Mouse (Mus musculus) Muller cell, postnatal 12 days (primary cell): ENCODE data around the gene Dscam.
A peak's percentile ranks its signal among the peaks of the same experiment; 100 is the strongest.

Source experiments
- DNase-seq: peaks from one replicate; pipeline ENCODE4 v3.0.0-alpha.2; 2015; ENCODE audit errors: inconsistent ontology term

Dscam gene

DNA sequence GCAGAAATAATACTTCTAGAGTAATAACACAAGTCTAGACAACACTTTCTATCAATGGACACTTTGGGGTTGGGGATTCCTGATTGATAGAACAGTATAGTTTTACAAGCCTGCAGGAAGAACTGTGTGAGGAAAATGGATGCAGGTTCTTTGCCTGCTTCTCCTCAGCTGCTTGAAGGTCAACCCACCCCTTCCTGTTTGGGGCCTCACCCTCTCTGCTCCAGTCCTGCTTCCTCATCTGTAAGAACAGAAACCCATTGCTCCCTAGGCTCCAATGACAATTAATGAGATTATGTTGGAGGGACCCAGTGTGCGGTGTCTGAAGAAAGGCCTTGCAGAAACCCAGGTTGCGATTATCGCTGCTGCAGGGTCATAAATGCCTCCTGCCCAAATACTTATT is 446.4 kb downstream of the Dscam start:
- peak; percentile 12 for DNase-seq

DNA sequence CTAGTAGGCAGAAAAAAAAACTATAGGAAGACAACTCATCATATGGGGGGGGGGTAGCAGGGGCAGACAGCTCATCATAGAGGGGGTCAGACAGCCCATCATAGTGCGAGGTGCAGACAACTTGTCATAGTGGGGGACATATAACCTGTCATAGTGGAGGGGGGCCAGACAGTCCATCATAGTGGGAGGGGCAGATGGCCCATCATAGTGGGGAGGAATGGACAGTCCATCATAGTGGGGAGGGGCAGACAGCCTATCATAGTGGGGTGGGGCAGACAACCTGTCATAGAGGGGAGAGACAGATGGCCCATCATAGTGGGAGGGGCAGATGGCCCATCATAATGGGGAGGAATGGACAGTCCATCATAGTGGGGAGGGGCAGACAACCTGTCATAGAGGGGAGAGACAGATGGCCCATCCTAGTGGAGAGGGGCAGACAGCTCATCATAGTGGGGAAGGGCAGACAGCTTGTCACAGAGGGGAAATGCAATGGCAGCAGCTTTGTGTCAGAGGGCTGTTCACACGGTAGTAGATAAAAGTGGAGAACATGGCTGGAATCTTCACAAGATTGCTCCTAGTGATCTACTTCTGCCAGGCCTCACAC is 447.4 kb downstream of the Dscam start:
- no peak for DNase-seq

DNA sequence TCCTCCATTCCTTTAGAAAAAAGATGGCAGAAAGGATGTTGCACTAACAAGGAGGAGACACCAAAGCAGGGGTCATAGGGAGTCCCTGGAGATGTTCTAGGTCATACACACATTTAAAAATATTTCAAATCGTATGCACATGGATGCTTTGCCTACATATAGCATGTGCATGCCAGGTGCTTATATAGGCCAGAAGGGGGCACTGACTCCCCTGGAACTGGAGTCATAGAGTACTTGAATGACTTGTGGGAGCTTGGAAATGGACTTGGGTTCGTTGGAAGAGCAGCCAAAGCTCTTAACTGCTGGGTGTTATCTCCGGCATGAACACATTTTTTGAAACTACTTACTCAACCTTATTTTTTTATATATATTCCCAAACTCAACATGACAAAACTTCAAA is 448.4 kb downstream of the Dscam start:
- DNase-seq: no peak

DNA sequence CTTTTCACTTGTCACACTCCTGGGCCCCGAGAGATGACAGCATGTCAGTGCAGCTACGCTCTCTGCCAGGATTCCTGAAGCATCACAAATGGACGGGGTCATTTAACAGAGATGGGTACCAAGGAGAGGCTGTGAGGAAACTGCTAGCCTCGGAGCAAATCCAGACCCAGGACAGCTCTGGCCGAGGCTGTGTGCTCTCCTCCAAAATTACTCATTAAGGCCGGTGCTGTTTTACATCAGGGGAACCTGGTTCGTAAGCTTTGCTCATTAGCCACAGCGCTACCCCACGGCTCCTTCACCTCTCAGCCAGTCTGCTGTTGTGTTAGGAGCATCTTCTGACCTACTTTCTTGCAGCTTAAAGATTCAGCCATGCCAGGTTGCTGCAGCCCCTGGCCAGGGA is 449.3 kb downstream of the Dscam start:
- peak; percentile 10 for DNase-seq

DNA sequence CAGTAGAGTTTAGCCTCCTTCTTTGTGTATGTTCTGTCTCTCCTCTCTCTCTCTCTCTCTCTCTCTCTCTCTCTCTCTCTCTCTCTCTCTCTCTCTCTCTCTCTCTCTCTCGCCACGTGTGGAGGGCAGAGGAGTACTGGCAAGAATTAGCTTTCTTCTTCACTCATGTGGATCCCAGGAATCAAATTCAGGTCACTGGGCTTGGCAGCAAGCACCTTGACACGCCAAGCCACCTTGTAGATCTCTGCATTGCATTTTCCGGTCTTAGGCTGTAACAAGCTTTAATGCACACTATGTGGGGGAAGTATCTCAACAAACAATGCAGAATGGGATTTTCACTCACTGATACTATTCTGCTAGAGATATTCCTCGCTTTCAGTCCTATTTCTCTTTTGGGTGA is 449.9 kb downstream of the Dscam start:
- DNase-seq: no peak

DNA sequence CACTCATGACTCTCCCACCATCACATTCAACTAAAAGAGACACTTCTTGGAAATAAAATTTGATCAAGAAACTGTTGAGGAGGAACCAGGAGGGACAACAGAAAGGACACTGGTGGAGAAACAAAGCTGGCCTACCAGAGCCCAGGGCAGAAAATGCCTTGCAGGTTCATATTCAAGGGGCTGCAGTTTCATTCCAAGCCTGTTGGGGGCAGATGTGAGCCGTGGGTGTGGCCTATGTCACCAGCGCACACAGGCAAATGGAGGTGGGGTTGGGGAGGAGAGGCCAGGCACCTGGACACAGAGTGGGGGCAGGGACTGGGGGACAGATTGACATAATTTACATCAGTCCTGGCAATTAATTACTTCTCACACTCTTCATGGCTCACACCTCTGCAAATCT is 452.3 kb downstream of the Dscam start:
- DNase-seq: no peak

DNA sequence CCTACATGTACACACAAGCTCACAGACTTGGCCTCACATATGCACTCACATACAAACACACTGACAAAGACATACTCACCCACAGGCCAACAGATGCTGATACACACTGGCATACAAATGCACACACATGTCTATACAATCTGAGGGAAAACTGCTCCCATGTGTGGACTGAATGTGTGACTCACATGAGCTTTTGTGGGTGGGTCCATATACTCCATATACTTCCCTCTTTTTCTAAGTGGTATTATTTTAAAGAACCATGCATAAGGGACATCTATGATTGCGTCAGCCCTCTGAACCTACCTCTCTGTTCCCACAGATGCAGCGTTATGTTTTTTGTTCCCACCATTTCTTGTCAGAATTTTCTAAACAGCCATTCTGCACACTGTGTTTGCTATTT is 453.9 kb downstream of the Dscam start:
- DNase-seq: no peak

DNA sequence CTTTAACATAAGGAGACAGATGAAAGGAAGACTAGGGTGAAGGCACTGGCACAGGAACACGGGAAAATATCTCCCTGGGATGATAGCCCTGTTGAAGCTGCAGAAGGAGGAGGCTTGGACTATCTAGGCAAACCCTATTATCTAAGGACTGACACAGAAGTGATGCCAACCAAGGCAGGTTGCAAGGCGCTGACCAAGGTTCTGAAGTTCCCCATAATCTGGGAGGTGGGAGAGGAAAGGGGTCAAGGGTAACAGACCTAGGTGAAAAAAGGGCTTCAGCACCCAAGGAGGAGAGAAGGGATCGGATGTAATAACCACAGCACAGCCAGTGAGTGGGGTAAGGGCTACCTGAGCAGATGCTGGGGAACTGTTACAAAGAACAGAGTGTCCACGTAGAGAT is 458.6 kb downstream of the Dscam start:
- no peak for DNase-seq

DNA sequence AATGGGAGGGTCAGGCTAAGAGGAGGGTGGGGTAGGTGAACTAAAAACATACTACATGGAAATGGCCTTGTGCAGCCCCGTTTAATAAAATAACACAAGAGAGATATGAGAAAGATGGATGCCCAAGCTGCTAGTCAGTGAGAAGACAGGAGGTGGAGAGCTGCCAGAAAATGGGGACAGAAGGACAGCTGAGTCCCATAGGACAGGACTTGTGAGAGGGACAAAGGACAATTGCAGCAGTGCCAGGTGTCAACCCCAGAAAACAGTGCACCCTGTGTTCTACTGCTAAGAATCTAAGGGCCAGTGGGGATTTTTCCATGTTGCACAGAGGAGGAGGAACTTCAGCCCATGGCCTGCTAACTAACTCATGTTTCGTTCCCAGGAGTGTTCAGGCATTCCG is 470.0 kb downstream of the Dscam start:
- DNase-seq: no peak

DNA sequence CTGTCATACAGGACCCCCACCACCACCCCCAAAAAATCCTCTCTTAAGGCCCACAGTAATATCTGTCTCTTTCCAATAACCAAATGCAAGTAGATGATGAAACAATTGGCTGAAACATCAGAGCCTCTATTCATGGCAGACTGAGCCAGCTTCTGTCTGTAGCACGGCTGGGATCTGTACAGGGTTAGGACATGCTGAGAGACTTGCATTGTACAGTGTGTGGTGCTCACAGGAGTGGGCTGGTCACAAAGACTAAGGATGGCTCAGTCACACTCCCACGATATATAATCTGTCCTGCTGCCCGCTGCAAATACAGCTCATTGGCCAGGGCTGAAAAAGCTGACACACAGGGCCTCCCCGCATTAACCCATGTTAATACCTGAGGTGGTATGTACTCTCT is 474.7 kb downstream of the Dscam start:
- DNase-seq: no peak

DNA sequence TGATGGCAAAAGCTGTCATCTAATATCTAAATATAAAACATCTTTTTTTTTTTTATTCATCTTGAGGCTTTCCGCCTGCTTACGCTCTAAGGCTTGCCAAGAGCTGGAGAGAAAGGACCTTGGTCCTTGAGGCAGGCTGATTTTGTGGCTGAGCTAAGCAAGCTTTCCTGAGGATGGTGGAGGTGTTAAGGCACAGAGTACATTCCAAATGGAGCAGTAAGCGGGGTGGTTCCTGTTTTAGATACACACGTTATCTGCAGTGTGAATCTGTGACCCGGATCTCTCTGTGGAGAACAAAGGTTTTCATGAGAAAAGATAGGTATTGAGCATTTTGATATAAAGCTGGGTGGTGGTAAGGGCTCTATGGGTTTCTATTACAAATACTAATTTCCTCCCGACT is 479.0 kb downstream of the Dscam start:
- DNase-seq: no peak

DNA sequence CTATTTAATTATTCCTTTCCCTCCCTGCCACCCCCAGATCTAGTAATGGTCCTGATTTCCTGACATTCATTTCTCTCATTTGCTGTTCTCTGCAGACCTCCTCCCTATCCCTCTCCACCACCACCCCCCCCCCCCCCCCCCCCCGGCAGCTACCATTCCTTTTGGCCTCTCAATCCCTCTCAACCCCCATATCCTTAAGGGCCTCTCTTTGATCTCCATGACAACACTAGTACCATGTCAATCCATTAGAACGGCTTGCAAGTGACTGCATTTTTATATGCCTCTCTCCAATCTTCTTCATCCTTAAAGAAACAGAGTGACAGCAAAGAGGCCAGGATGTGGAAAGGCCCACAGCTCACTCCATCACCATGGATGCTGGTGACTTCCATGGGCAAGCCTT is 480.5 kb downstream of the Dscam start:
- no peak for DNase-seq

DNA sequence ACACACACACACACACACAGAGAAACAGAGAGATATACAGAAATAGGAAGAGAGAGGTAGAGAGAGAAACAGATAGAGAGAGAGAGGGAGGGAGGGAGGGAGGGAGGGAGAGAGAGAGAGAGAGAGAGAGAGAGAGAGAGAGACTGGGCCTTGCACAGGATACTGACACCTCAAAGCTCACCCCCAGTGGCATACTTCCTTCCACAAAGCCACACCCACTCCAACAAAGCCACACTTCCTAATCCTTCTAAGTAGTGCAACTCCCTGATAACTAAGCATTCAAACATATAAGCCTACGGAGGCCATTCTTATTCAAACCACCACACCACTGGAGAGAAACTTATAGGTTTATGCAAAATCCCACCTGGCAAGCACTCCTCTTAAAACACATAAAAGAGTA is 481.1 kb downstream of the Dscam start:
- no peak for DNase-seq

DNA sequence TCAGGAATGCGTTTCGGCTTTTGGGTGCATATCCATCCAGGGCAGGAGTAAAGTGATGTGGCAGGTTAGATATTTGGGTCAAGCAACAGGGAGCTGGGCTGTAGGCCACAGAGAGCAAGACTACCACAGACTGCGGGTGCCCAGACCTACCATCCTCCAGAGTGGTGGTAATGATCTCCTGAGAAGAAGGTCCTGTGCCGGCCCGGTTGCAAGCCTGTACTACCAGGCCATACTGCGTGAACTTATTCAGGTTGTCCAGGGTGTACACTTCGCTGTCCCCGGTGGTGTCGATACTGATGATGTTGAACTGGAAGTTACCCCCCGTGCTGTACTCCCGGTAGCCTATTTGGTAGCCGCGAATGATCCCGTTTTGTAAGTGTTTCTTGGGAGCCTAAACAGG is 485.5 kb downstream of the Dscam start:
- DNase-seq: peak; percentile 6

DNA sequence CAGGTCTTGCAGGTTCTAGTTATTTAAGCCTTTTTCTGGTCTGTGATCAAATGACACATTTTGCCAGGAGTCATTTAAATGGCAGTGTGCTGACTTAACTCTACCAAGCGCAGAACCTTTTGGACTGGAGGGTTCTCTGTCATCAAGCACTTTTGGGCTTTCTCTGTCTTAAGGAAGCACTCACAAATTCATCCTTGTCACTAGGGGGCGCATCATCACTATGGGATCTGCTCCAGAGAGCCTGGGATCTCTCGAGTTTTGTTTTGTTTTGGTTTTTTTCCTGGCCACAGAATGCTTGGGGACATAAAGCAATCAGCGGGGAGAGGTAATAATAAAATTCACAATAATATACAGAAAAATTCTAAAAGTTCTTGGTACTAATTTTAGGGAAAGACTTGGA is 486.0 kb downstream of the Dscam start:
- peak; percentile 32 for DNase-seq

DNA sequence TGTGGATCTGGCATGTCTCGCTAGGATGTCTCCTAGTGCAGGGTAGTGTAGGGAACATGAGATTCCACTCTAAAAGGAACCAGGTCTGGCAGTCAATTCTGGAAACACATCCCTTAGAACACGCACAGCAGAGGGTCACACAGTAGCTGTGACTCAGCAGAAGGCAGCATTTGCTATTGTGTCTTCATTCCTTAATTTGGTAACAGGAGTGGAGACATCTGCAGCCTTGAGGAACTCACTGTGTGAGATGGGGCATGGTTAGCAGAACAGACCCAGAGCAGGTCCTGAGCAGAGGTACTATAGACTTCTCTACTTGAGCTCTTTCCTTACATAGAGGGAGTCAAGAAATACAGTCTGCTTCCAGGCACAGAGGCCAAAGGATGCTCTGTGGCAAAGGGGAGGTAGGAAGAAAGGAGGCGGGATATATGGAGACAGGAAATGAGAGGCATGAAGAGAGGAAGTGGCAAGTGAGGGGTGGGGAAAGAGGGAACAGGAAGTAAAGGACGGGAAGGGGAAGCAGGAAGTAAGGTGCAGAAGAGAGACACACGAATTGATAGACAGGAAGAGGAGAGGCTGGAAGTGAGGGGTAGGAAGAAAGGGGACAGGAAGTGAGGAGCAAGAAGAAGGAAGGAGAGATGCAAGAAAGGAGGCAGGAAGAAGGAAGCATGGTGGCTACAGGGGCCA is 488.1 kb downstream of the Dscam start:
- no peak for DNase-seq

DNA sequence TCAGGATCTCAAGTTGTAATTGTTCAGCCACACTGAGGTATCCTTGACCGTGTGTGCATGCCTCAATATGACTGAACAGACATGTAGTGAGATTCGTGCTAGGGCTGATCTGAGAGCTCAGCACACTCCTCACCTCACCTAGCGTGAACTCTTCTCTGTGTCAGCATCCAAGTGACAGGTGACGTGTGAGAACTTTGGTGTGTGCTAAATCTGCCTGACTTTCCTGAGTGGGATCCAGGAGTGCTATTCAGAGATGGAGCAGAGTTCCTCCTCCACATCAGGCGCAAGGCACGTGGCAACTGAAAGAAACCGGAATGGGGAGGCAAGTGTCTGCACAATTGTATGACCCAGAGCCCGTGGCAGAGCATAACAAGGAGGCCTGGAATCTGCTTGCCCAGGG is 490.6 kb downstream of the Dscam start:
- DNase-seq: no peak

DNA sequence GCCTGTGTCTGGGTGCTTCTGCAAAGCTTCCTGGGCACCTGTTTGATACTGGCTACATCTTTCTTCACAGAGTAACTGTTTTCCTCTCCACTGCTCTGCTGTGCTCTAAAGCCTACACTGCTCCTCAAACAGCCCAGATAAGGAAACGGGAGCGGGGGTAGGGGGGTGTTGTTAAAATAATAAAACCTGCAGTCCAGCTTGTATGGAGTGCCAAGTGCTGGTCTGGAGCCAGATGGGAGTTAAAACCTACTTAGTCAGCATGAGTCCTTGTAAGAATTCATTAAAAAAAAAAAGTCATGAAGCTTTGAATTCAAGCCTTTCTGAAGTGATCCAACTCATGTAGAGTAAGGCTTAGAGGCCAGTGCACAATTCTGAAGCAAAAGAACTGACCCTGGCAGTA is 493.1 kb downstream of the Dscam start:
- DNase-seq: no peak

DNA sequence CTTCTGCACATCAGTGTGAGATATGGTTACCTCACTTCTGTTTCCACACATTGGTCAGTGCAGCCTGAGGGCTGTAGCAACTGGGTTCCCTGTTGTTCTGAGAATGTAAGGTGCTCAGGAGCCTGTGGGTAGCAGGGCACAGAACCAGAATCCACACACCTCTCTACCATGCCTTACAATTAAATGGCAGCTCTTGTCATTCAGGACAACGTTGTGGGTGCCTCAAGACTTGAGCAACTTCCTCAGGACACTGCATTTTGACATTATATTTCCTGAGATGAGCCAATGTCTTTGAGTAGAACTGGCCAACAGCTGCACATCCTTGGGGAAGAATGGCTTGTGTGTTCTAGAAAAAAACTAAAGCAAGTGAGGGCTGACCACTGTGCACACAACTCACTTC is 493.9 kb downstream of the Dscam start:
- DNase-seq: no peak

DNA sequence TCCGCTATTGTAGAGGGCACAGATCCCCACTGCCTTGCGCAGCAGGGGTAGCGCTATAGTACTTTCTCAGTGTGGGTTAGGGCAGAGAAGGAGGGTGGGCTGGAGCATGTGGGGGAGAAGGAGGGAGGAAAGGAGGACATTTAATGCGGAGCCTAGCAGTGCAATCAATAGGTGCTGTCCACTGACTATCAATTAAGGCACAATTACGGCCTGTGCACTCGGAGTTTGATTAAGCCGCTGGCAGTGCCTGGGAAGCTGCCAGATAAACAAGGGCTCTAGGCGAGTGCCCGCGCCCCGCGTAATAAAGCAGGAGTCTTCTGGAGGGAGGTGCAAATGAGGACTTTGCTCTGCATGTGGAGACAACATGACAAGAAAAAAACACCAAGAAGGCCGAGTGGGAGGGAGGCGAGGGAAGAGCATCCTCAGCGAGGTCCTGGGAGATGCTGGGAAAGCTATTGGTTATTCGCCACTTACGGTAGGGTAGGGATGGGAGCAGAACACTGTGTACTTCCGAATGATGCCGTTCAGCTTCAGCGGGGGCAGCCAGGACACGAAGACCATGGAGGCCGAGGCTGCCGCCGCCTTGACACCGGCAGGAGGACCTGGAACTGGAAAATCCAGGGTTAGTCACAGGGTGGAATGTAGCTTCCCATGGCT is 497.2 kb downstream of the Dscam start:
- no peak for DNase-seq

DNA sequence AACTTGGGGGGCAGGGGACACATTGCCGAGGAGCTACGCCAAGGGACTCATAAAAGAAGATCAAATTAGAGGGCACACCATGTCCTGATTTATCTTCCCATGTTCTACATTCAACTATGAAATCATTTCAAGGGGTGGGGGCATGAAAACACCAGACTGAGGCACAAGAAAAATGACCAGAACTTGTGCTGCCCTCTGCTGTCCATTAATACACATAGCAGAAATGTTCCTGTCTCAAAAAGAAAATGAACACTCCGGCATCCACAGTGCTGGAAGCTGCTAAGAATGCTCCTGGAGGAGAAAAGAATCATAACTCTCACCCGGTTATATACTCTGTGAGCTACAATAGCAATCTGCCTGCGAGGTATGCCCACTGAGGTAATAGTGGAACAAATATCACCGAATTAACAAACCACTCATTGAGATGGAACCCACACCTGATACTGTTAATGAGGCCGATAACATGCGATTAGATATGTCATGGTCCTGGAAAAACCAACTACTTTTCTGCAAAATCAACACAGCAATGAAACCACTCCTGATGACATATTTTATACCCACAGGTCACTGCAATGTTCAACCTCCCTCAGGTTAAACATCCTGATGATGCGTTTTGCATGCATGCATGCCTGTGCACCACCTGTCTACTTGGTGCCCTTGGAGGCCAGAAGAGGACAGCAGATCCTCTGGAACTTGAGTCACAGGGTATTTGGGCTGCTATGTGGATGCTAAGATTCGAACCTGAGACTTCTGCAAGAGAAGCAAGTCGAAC is 498.8 kb downstream of the Dscam start:
- DNase-seq: peak; percentile 24

DNA sequence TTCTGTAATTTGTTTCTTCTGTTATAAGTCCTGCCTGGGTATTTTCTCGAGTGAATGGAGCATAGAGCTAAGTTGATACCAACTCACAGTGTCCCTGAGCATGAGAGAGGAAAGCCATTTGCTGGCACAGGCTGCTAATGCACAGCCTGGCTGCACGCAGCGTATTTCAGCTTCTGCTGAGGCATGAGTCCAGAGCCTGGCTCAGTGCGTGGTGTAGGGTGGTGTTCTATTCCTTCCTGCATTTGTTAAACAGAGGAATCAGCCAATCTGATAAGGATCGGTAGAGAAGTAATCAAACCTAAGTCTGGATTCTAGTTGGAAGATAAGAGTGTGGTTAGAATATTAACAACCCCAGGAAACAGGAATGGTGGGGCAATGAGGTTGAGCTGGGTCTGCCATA is 500.8 kb downstream of the Dscam start:
- no peak for DNase-seq

DNA sequence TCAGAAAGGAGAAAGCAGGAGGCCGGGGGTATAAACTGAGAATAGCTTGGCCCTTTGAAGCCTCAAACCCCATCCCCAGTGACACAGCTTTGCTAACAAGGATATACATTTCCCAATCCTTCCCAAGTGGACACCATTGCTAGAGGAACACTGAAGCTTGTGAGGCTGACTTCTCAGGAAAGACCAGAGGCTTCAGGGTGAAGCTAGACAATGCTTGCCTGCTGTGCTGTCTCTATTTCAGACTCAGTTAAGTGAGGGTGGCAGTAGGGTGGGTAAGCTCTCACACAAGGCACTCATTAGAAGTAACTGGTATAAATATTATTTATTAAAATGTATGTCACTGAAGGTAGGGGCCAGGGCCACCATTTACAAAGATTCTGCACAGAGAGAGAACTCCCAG is 502.1 kb downstream of the Dscam start:
- DNase-seq: no peak
